In genomic region chr6:120466609-120467329, GRCm38 (mm10) we compare ENCODE assay signal across 8 mouse cellular contexts. TPM values are rescaled to one million over a fixed set of nuclear protein-coding genes. Genes with fewer than 3 reads are reported as not detected.
DNase-seq lines count a peak whose midpoint lies in the region; ATAC-seq and TF ChIP-seq lines count a peak whose summit lies in the region.
"Had no signal": no experiment of that assay in that cellular context is flagged by ENCODE, and none has a peak within 500 bp of the region (broad histone marks: within the 10 kb centered on the region; RNA-seq: fewer than 3 reads in every experiment).

No protein-coding gene starts in this region.

- no peak overlapping the region for H3K9ac ChIP-seq in kidney, embryonic 16.5 days (replicated peaks; ENCODE audit: low read length)
- no peak overlapping the region for H3K9ac ChIP-seq in stomach, postnatal 0 days (ENCODE audit: low read length)

- peaks cover 64% of the 10 kb centered on the region for H3K79me2 ChIP-seq in myocyte (ENCODE audit: control insufficient read depth, insufficient read depth)

- TF ChIP-seq POLR2A in myocyte (IDR thresholded peaks at IDR 0.05; ENCODE audit: insufficient read length, low read depth) = no peak

- 75% methylated on average over 10 of the region's 10 CpGs for WGBS in kidney, embryonic 16.5 days
- WGBS in stomach, postnatal 0 days = 74% methylated on average over 10 of the region's 10 CpGs
- 81% methylated on average over 10 of the region's 10 CpGs for WGBS in hindbrain, embryonic 10.5 days

- no peak overlapping the region for H3K27ac ChIP-seq in kidney, embryonic 16.5 days (ENCODE audit: low read length)
- no peak overlapping the region for H3K27ac ChIP-seq in left cerebral cortex, adult 2 months
- H3K27ac ChIP-seq in stomach, postnatal 0 days (replicated peaks) = no peak overlapping the region
- H3K27ac ChIP-seq in hindbrain, embryonic 10.5 days = no peak overlapping the region
- H3K27ac ChIP-seq: heart, embryonic 10.5 days had no signal

- no peak for TF ChIP-seq EP300 in stomach, postnatal 0 days (optimal IDR thresholded peaks at IDR 0.05)

- no peak overlapping the region for H3K4me2 ChIP-seq in kidney, embryonic 16.5 days (replicated peaks; ENCODE audit: low read depth, low read length)
- peak overlapping the region; percentile 62 for H3K4me2 ChIP-seq in myocyte (ENCODE audit: low read depth)
- H3K4me2 ChIP-seq in stomach, postnatal 0 days (replicated peaks; ENCODE audit: low read depth) = no peak overlapping the region

- H3ac ChIP-seq in myocyte (ENCODE audit: control insufficient read depth, insufficient read length) = no peak overlapping the region

- intact Hi-C loops in left cerebral cortex, adult 2 months (cut with DNase I) = no loop called here

- TF ChIP-seq CTCF in left cerebral cortex, adult 2 months (IDR thresholded peaks at IDR 0.05) = no peak; the same call in 1 of the 2 replicates
- no peak for TF ChIP-seq CTCF in stomach, postnatal 0 days (IDR thresholded peaks at IDR 0.05; ENCODE audit: low read depth)

- H3K27me3 ChIP-seq in kidney, embryonic 16.5 days (ENCODE audit: insufficient read depth, low read length) = peaks cover 25% of the 10 kb centered on the region
- H3K27me3 ChIP-seq in myocyte (ENCODE audit: control insufficient read depth, insufficient read depth, insufficient read length) = no peaks in the 10 kb centered on the region
- peaks cover 2% of the 10 kb centered on the region; the same call in 1 of the 2 replicates for H3K27me3 ChIP-seq in stomach, postnatal 0 days (ENCODE audit: control insufficient read depth, insufficient read depth, low read length)
- H3K27me3 ChIP-seq in hindbrain, embryonic 10.5 days (ENCODE audit: insufficient read depth, poor library complexity, severe bottlenecking) = peaks cover 41% of the 10 kb centered on the region

- 0 out of 2 replicates have a peak, but pooled peaks have one; percentile 19 for ATAC-seq in kidney, embryonic 16.5 days (ENCODE audit: low FRiP score, low TSS enrichment)
- no peak for ATAC-seq in stomach, postnatal 0 days (ENCODE audit: low FRiP score, low TSS enrichment)

- no peaks in the 10 kb centered on the region for H3K36me3 ChIP-seq in kidney, embryonic 16.5 days (ENCODE audit: insufficient read depth, low read length)
- no peaks in the 10 kb centered on the region for H3K36me3 ChIP-seq in myocyte (ENCODE audit: control insufficient read depth, insufficient read depth)
- H3K36me3 ChIP-seq in stomach, postnatal 0 days (ENCODE audit: control insufficient read depth, insufficient read depth, low read length) = no peaks in the 10 kb centered on the region
- no peaks in the 10 kb centered on the region for H3K36me3 ChIP-seq in hindbrain, embryonic 10.5 days
- H3K36me3 ChIP-seq: heart, embryonic 10.5 days had no signal

- H3K4me3 ChIP-seq in kidney, embryonic 16.5 days (ENCODE audit: low read length) = no peak overlapping the region
- H3K4me3 ChIP-seq in myocyte = no peak overlapping the region
- no peak overlapping the region for H3K4me3 ChIP-seq in left cerebral cortex, adult 2 months
- no peak overlapping the region for H3K4me3 ChIP-seq in stomach, postnatal 0 days (ENCODE audit: low read depth, low read length)
- no peak overlapping the region for H3K4me3 ChIP-seq in hindbrain, embryonic 10.5 days
- H3K4me3 ChIP-seq: heart, embryonic 10.5 days had no signal

- DNase-seq in A20 (ENCODE audit: low read depth, low spot score) = peak; percentile 79
- peak; percentile 84 for DNase-seq in CD4-positive, CD25-positive, alpha-beta regulatory T cell, adult 2 months (ENCODE audit: low read depth, low spot score)
- no peak for DNase-seq in left cerebral cortex, adult 2 months (ENCODE audit: extremely low spot score in 1 of 2, low spot score in 2 of 2)
- DNase-seq in stomach, postnatal 0 days (ENCODE audit: low spot score) = no peak
- no peak for DNase-seq in hindbrain, embryonic 10.5 days (ENCODE audit: low spot score)

- H3K4me1 ChIP-seq in kidney, embryonic 16.5 days (ENCODE audit: insufficient read depth, low read length) = peaks cover 13% of the 10 kb centered on the region
- no peaks in the 10 kb centered on the region for H3K4me1 ChIP-seq in stomach, postnatal 0 days (replicated peaks; ENCODE audit: control insufficient read depth, insufficient read depth)
- peaks cover 32% of the 10 kb centered on the region for H3K4me1 ChIP-seq in hindbrain, embryonic 10.5 days (replicated peaks)

- no peaks in the 10 kb centered on the region for H3K9me3 ChIP-seq in kidney, embryonic 16.5 days (ENCODE audit: low read length)
- no peaks in the 10 kb centered on the region for H3K9me3 ChIP-seq in stomach, postnatal 0 days (ENCODE audit: control insufficient read depth, low read length)
- no peaks in the 10 kb centered on the region for H3K9me3 ChIP-seq in hindbrain, embryonic 10.5 days
- H3K9me3 ChIP-seq: heart, embryonic 10.5 days had no signal

TF ChIP-seq in myocyte, 11 proteins besides CTCF, POLR2A, EP300 and RAD21:
- TF ChIP-seq POLR2AphosphoS2 (IDR thresholded peaks at IDR 0.05; ENCODE audit: insufficient read length, low read depth) = no peak
- no peak for TF ChIP-seq MYOG (IDR thresholded peaks at IDR 0.05; ENCODE audit: control insufficient read depth in 1 of 3, insufficient read depth in 1 of 3, insufficient read length in 2 of 3, low read depth in 2 of 3)

RNA-seq across cellular contexts. Expression of gene Il17ra, which starts 3.7 kb away (rescaled TPM):
- 4.6 and 5.1 TPM in 2 replicates for polyA plus RNA-seq in kidney, embryonic 16.5 days (2015; fragmentation: Nextera tagmentation; extraction: Ambion mirVana)
- 12.0 TPM for polyA plus RNA-seq in myocyte (2012; fragmentation: generic; extraction: Trizol)
- total RNA-seq in left cerebral cortex, adult 2 months (2021) = 10 to 100 TPM; 14.8 to 19.7 TPM
- polyA plus RNA-seq in stomach, postnatal 0 days (2015; fragmentation: Nextera tagmentation; extraction: Ambion mirVana) = 3.5 and 4.2 TPM in 2 replicates
- 5.4 and 6.2 TPM in 2 replicates for polyA plus RNA-seq in hindbrain, embryonic 10.5 days (2016; fragmentation: Nextera tagmentation; extraction: Ambion mirVana)

RNA-seq across cellular contexts. Expression of gene Tmem121b, which starts 26.8 kb away (rescaled TPM):
- polyA plus RNA-seq in kidney, embryonic 16.5 days (2015; fragmentation: Nextera tagmentation; extraction: Ambion mirVana) = 0.04 TPM in 2 replicates
- 0.01 TPM for polyA plus RNA-seq in myocyte (2012; fragmentation: generic; extraction: Trizol)
- total RNA-seq in left cerebral cortex, adult 2 months (2021) = 10 to 100 TPM; 56.1 to 57.4 TPM
- polyA plus RNA-seq in stomach, postnatal 0 days (2015; fragmentation: Nextera tagmentation; extraction: Ambion mirVana) = 0.02 TPM in 2 replicates
- 0.52 and 1.1 TPM in 2 replicates for polyA plus RNA-seq in hindbrain, embryonic 10.5 days (2016; fragmentation: Nextera tagmentation; extraction: Ambion mirVana)

Comparison
In these comparisons a context has a peak if more than half of its experiments do, and no peak if none do; other contexts are left out.
1. DNase-seq: peak in A20 (single experiment) and CD4-positive, CD25-positive, alpha-beta regulatory T cell, adult 2 months (single experiment); none in left cerebral cortex, adult 2 months (0 of 2), stomach, postnatal 0 days (single experiment) and hindbrain, embryonic 10.5 days (single experiment).